Mouse (Mus musculus): ENCODE measurements around the gene Tatdn3. TPM values are rescaled to one million over a fixed set of nuclear protein-coding genes. Genes with fewer than 3 reads are reported as not detected.

Gene Tatdn3
- polyA plus RNA-seq (2015; fragmentation: Nextera tagmentation; extraction: Ambion mirVana): 13.8 and 14.7 TPM in 2 replicates

DNA sequence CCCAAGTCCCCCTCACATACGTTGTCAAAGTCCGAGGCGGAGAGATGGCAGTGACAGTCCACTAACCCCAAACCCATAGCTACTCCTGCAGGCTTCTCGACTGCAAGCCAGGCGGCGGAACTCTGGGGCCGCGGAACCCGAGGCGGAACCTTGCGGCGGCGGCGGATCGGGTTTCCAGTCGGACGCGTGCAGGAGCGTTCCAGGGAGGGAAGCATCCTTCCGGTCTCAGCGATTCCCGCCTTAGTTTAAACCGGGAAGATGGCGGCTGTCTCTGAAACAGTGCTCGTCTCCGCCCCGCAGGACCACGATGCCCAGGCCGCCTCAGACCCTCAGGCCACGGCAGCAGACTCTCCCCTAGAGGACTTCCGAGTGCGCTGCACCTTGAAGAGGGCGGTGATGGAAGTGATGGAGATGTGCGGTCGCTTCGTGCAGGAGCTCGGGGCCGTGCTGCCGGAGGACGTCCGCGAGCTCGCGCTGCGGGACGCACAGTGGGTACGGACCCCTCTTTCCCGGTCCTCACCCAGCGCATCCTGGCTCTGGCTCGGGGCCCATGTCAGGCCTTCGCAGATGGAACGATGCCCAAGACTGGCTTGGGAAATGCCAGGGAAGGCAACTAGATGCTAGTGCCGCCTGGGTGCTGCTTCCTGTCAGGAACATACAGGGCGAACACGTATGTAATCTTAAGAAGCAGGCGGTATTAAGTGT lies at the start of gene Tatdn3, which contains the start of gene Nsl1:
Gene Tatdn3 (minus strand): TSS at position 152 of the 705 bp plus-strand sequence.
Gene Nsl1 (plus strand): TSS at position 232 of the 705 bp plus-strand sequence.
- Histone ChIP-seq H3K27me3 (no peaks in the 10 kb centered on the region), H3K27ac (replicated peaks) (peak within 1 kb of the TSS; percentile 65)
- peak; percentile 83 for ATAC-seq (ENCODE audit: insufficient number of reproducible peaks, low FRiP score, low TSS enrichment, low read depth)

DNA sequence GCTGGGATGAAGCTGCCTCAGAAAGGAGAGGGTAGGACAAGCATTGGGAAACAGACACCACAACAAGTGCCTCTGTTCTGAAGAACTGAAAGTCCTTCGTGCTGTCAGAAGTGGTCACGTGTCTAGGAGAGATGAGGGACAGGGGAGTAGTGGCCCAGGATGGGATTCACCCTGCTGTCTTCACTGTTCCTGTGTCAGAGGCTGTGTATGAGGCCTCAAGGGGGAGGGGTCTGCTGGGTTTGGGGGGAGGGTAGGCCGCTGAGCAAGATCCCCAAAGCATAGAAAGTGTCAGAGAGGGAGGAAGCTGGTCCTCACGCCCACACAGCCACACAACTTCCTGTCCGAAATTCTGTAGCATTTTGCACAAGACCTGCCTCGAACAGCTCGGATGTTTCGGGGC lies 48.4 kb upstream of the Tatdn3 start:
- no peaks in the 10 kb centered on the region for H3K9me3 ChIP-seq (replicated peaks)
- H3K4me2 ChIP-seq (replicated peaks): no peak overlapping the region
- H3K27me3 ChIP-seq: no peaks in the 10 kb centered on the region
- H3K9ac ChIP-seq: no peak overlapping the region
- peaks cover 7% of the 10 kb centered on the region; the same call in 1 of the 2 replicates for H3K4me1 ChIP-seq
- no peak overlapping the region for H3K4me3 ChIP-seq (replicated peaks)
- ATAC-seq (ENCODE audit: insufficient number of reproducible peaks, low FRiP score, low TSS enrichment, low read depth): no peak
- H3K36me3 ChIP-seq: no peaks in the 10 kb centered on the region
- no peak overlapping the region for H3K27ac ChIP-seq (replicated peaks)
- 42% methylated on average over 8 of the region's 8 CpGs for WGBS

More for the DNA sequence above, at the start of gene Tatdn3, which contains the start of gene Nsl1:
- peak within 1 kb of the TSS; percentile 92 for H3K4me2 ChIP-seq (replicated peaks)
- peak within 1 kb of the TSS; percentile 73 for H3K9ac ChIP-seq
- H3K4me3 ChIP-seq (replicated peaks): peak within 1 kb of the TSS; percentile 83
- H3K9me3 ChIP-seq (replicated peaks): no peaks in the 10 kb centered on the region
- H3K4me1 ChIP-seq: peaks cover 10% of the 10 kb centered on the region
- WGBS: under 1% methylated on average over 56 of the region's 56 CpGs
- H3K36me3 ChIP-seq: peaks cover 13% of the 10 kb centered on the region

DNA sequence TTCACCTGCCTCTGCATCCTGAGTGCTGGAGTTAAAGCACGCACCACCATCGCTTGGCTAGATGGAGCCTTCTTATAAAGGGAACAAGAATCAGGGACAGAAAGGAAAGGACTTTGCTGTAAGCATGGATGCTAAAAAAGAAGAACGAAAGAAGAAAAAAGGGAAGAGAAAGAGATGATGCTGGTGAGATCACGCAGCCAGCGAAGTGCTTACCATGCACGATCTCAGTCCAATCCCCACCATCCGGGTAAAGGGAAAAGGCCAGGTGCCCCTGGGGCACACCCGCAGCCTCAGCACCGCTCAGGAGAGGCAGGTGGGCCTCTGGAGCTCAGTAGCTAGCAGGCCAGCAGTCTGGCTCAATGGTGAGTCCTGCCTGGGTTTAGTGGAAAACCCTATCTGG lies 47.2 kb upstream of the Tatdn3 start:
- Histone ChIP-seq H3K4me1 (peaks cover 7% of the 10 kb centered on the region; the same call in 1 of the 2 replicates), H3K4me2 (replicated peaks) (no peak overlapping the region), H3K9me3 (replicated peaks) (no peaks in the 10 kb centered on the region), H3K27me3 (no peaks in the 10 kb centered on the region), H3K36me3 (no peaks in the 10 kb centered on the region), H3K9ac (no peak overlapping the region), H3K27ac (replicated peaks) (no peak overlapping the region), H3K4me3 (replicated peaks) (no peak overlapping the region)
- ATAC-seq (ENCODE audit: insufficient number of reproducible peaks, low FRiP score, low TSS enrichment, low read depth): no peak
- WGBS: 84% methylated on average over 9 of the region's 9 CpGs

DNA sequence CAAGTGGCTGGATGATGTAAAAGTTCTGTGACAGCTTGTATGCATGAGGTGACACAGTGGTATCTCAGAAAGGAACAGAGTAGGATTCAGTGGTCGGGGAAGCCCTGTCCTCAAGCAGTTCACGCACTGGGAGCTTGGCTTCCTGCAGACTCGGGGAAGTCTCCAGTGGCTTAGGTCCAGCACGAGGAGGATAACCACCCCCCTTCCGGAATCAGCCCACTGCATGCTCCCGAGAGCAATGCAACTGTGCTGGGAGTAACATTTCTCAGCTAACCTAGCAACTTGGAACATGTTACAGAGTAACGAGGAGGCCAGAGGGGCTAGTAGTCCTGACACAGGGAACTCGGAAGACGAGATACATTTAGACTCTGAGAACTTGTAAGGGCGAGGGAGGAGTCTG lies 44.6 kb upstream of the Tatdn3 start:
- H3K4me3 ChIP-seq (replicated peaks): no peak overlapping the region
- WGBS: 65% methylated on average over 10 of the region's 10 CpGs
- no peak for ATAC-seq (ENCODE audit: insufficient number of reproducible peaks, low FRiP score, low TSS enrichment, low read depth)
- peaks cover 7% of the 10 kb centered on the region; the same call in 1 of the 2 replicates for H3K4me1 ChIP-seq
- no peak overlapping the region for H3K9ac ChIP-seq
- no peaks in the 10 kb centered on the region for H3K36me3 ChIP-seq
- H3K4me2 ChIP-seq (replicated peaks): no peak overlapping the region
- H3K27me3 ChIP-seq: no peaks in the 10 kb centered on the region
- H3K27ac ChIP-seq (replicated peaks): no peak overlapping the region
- no peaks in the 10 kb centered on the region for H3K9me3 ChIP-seq (replicated peaks)

DNA sequence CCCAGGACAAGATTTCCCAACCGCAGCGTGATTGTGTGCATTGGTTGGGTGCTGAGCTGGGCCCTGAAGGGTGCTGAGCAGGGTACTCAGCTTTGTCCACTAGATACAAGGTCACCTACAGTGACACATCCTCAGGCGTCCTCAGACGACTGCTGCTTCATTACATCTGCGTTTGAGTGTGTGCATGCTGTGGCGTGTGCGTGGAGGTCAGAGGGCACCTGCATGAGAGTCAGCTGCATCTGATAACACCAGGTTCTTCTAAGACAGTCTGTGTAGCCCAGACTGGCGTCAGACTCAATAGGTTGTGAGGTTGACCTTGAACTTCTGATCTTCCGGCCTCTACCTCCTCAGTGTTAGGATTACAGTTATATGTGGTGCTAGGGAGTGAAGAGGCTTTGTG lies 42.5 kb upstream of the Tatdn3 start:
- 76% methylated on average over 9 of the region's 9 CpGs for WGBS
- Histone ChIP-seq H3K9ac (no peak overlapping the region), H3K4me2 (replicated peaks) (no peak overlapping the region), H3K36me3 (no peaks in the 10 kb centered on the region), H3K27me3 (no peaks in the 10 kb centered on the region; the same call in 1 of the 2 replicates), H3K4me3 (replicated peaks) (no peak overlapping the region), H3K4me1 (no peaks in the 10 kb centered on the region), H3K9me3 (replicated peaks) (no peaks in the 10 kb centered on the region), H3K27ac (replicated peaks) (no peak overlapping the region)
- no peak for ATAC-seq (ENCODE audit: insufficient number of reproducible peaks, low FRiP score, low TSS enrichment, low read depth)

DNA sequence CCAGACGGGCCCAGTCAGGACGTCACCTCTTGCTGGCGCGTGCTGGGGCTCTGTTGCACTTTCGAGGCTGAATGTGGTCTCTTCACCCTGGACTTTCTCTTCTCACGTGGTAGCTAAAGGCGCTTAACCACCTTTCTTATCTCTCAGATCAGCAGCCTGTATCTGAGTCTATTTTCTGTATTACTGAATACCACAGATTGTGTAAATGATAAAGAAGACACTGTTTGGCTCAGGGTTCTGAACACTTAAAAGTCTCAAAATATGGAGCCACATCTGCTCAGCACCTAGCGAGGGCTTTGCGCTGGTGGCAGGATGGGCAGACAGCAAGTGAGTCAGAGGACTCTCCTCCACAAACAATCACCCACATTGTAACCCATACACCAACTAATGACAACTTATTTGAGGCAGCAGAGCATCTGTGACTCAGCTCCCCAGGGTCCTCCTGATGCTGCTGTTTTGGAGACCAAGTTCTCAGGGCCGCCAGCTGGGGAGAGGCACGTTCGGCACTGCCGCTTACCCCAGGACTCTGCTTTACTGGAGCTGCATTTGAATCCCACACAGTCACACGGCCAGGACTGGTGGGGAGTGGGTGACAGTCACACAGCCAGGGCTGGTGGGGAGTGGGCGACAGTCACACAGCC lies 40.1 kb upstream of the Tatdn3 start:
- no peak overlapping the region for H3K9ac ChIP-seq
- no peaks in the 10 kb centered on the region for H3K9me3 ChIP-seq (replicated peaks)
- WGBS: 68% methylated on average over 15 of the region's 15 CpGs
- no peak overlapping the region for H3K4me3 ChIP-seq (replicated peaks)
- ATAC-seq (ENCODE audit: insufficient number of reproducible peaks, low FRiP score, low TSS enrichment, low read depth): no peak
- H3K4me2 ChIP-seq (replicated peaks): no peak overlapping the region
- peaks cover 9% of the 10 kb centered on the region for H3K27me3 ChIP-seq
- H3K4me1 ChIP-seq: peaks cover 7% of the 10 kb centered on the region
- no peaks in the 10 kb centered on the region for H3K36me3 ChIP-seq
- no peak overlapping the region for H3K27ac ChIP-seq (replicated peaks)

DNA sequence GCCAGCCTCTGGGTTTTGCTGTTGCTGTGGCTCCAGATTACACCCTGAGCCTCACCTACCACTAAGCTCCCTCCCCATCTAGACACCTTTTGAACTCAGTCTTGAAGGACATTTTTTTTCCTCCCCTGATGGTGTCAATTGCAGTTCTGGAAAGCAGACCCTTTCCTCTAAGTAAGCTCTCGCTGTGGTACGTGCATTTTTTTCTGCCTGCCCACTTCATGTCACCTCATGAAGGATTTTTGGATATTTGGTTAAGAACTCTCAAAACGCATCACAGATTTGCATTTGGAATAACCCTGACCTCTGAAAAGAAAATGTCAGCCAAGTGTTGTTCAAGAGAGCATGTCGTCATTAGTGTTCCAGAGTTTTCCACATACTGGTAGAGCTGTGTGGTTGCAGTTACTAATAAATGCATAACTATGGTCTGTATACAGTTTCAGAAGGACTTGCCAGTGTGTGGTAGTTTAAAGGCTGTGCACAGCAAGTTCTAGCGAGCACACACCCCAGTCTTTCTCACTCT lies 37.1 kb upstream of the Tatdn3 start:
- no peak for ATAC-seq (ENCODE audit: insufficient number of reproducible peaks, low FRiP score, low TSS enrichment, low read depth)
- WGBS: 52% methylated on average over 5 of the region's 5 CpGs
- H3K27me3 ChIP-seq: peaks cover 15% of the 10 kb centered on the region
- H3K36me3 ChIP-seq: no peaks in the 10 kb centered on the region
- no peak overlapping the region for H3K9ac ChIP-seq
- no peak overlapping the region for H3K4me3 ChIP-seq (replicated peaks)
- H3K4me2 ChIP-seq (replicated peaks): no peak overlapping the region
- H3K27ac ChIP-seq (replicated peaks): no peak overlapping the region
- peaks cover 12% of the 10 kb centered on the region for H3K4me1 ChIP-seq
- no peaks in the 10 kb centered on the region for H3K9me3 ChIP-seq (replicated peaks)

DNA sequence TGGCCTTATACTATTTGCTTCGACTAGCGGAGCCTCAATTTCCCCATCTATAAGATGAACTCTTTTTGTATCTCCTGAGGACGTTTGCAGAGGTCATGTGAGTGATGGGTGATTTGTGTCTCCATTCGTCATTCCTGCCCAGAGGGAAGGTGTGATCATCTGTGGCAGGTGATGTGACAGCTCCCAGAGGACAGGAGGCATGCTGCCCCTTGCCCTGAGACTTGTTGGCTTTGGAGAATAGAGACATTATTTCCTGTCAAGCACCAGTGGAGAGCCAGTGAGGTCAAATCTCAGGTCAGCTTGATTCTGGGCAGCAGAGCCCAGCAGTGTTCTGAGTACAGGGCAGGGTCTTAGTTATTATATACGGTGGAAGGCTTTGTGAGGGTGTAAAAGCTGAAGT lies 36.4 kb upstream of the Tatdn3 start:
- peaks cover 15% of the 10 kb centered on the region for H3K27me3 ChIP-seq
- WGBS: 30% methylated on average over 5 of the region's 5 CpGs
- peak overlapping the region; percentile 65 for H3K4me3 ChIP-seq (replicated peaks)
- no peaks in the 10 kb centered on the region for H3K9me3 ChIP-seq (replicated peaks)
- H3K4me2 ChIP-seq (replicated peaks): peak overlapping the region; percentile 99
- H3K27ac ChIP-seq (replicated peaks): no peak overlapping the region
- H3K9ac ChIP-seq: no peak overlapping the region; the same call in 1 of the 2 replicates
- peaks cover 12% of the 10 kb centered on the region for H3K4me1 ChIP-seq
- no peaks in the 10 kb centered on the region for H3K36me3 ChIP-seq
- no peak for ATAC-seq (ENCODE audit: insufficient number of reproducible peaks, low FRiP score, low TSS enrichment, low read depth)

DNA sequence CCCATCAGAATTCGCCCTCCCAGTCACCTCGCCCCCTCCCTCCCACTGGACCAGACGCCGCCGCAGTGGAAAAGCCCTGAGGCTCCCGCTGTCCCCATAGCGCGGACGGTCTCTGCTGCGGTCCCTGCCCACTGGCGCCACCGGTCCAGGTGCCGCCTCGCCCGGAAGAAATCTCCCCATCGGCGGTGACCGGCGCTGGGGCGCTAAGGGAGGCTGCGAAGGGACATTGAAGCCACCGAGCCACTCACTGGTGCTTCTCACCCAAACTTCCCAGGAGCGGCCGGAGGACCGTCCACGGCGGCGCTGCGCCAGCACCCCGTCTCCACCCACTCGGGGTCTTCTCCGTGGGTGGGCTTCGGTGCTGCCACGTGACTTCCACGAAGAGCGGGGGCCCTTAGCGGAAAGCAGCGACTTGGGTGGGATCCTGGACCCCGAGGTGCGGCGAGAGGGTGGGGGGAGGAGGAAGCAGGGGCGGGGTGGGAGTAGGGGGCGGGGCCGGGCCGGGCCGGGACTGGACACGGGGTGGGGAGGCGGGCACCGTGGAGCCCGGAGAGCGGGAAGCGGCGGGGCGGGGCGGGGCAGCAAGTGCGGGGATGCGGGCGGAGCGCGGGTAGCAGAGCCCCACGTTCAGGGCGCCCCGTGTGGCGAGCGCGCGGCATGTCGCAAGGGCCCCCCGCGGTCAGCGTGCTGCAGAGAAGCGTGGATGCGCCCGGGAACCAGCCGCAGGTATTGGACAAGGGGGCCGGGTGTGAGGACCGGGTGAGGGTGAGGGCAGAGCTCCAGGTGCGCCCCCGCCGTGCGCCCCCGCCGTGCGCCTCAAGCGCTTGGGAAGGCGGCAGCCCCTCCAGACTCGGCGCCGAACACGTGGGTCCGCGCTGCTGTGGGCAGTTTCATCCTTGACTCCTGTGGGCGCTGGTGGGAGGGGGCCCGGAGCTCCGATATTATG lies 35.3 kb upstream of the Tatdn3 start, which contains the start of gene Batf3:
Gene Batf3 (plus strand): TSS at position 46 of the 946 bp plus-strand sequence.
- under 1% methylated on average over 82 of the region's 95 CpGs for WGBS
- Histone ChIP-seq H3K36me3 (no peaks in the 10 kb centered on the region), H3K4me3 (replicated peaks) (peak within 1 kb of the TSS; percentile 65), H3K4me2 (replicated peaks) (peak within 1 kb of the TSS; percentile 99), H3K27me3 (peaks cover 15% of the 10 kb centered on the region), H3K4me1 (peaks cover 12% of the 10 kb centered on the region), H3K9ac (peak within 1 kb of the TSS; percentile 42), H3K27ac (replicated peaks) (no peak within 1 kb of the TSS), H3K9me3 (replicated peaks) (no peaks in the 10 kb centered on the region)
- peak; percentile 52 for ATAC-seq (ENCODE audit: insufficient number of reproducible peaks, low FRiP score, low TSS enrichment, low read depth)

DNA sequence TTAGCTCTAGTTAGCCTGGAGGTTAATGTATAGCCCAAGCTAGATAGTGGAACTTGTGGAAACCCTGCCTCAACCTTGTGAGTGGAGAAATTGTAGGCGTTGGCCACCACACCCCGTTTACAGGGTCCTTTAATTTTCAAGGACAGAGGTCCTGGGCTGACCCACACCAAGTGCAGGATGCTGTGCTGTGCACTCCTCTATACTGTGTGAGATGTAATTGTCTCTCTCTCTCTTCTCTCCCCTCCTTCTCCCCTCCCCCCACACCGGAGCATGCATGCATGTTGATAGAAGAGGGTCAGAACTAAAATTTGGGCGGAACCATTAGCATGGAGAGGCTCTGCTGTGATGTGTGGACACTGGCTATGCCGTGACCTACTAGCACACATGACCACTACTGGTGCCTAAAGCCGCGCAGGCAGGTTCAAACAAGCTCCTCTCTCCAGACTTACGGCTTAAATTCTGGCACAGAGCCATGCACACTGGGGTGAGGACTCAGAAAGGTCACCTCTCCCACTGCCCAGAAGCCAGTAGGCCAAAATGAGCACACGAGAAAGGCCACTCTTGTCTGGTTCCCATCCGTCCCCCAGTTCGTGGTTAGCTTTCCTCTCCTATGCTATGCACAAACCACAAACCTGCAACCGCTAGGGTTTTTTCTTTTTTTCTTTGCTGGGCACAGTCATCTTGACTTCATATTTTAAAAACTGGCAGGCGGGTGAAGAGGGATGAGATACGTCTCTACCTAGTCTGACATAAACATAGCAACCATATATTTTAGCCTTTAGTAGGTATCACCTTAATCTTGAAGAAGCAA lies 34.3 kb upstream of the Tatdn3 start:
- Histone ChIP-seq H3K27ac (replicated peaks) (no peak overlapping the region), H3K9ac (no peak overlapping the region), H3K9me3 (replicated peaks) (no peaks in the 10 kb centered on the region), H3K36me3 (no peaks in the 10 kb centered on the region), H3K27me3 (peaks cover 15% of the 10 kb centered on the region), H3K4me2 (replicated peaks) (peak overlapping the region; percentile 99), H3K4me1 (peaks cover 12% of the 10 kb centered on the region), H3K4me3 (replicated peaks) (peak overlapping the region; percentile 65)
- 41% methylated on average over 14 of the region's 14 CpGs for WGBS
- no peak for ATAC-seq (ENCODE audit: insufficient number of reproducible peaks, low FRiP score, low TSS enrichment, low read depth)
